Mouse (Mus musculus) E14TG2a.4 (cell line): ENCODE results near the gene Ube2g1.

Experiments
- CTCF ChIP-seq: conservative IDR thresholded peaks from 2 replicates; pipeline ENCODE4 v1.5.1; 2014; ENCODE audit warnings: low read length
- POU5F1 ChIP-seq: IDR thresholded peaks from 2 replicates; pipeline ENCODE4 v1.6.1; 2014; ENCODE audit warnings: low read length, borderline replicate concordance

DNA sequence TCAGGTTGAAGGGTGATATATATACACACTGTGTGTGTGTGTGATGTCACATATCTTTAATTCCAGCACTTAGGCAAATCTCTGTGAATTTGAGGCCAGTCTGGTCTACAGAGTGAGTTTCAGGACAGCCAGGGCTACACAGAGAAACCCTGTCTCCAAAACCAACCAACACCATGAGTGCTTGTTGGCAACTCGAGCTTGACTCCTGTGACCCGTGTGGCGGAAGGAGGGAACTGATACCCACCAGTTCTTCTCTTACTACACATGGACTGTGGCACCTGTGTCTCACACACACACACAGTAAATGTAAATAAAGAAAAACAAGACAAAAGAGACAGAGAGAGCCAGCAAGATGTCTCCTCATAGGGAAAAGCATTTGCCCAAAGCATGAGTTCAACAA is 46.4 kb upstream of the Ube2g1 start:
- no peak for TF ChIP-seq CTCF
- TF ChIP-seq POU5F1, result no peak
